Mouse (Mus musculus) heart, adult 11 months (tissue): Measurements from ENCODE around the gene Mboat7.

Source experiments
- DNase-seq: peaks from one replicate; pipeline ENCODE4 v3.0.0; 2022

Gene Mboat7

DNA sequence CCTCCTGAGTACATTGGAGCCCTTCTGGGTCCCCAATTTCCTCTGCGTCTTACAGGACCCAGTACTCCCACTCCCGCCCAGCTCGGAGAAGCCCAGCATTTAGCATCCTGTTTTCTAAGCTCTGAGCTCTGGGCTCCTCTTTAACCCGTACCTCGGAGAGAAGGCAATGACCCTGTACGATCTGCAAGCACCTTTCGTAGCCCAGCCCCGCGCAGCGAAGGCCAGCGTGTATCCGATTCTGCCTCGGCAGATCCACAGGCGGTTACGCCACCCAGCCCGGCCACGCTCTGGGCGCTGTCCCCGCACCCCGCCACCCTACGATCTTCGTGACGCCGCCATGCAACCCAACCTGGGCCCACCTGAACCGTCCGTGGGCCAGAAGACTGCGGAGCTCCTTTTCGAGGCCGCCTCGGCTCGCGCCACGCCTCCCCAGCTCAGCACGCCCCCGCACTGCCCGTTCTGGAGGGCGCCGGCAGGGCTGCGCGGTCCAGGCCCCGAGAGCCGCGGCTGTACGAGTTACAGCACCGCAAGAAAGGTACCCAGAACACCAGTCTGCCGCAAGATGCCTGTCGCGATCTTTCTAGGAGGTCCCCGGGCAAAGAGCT lies 839 bp downstream of the Mboat7 start, which contains the start of gene Tsen34:
TSS of gene Tsen34 (plus strand) at position 482 of the 605 bp plus-strand sequence.
- no peak for DNase-seq

DNA sequence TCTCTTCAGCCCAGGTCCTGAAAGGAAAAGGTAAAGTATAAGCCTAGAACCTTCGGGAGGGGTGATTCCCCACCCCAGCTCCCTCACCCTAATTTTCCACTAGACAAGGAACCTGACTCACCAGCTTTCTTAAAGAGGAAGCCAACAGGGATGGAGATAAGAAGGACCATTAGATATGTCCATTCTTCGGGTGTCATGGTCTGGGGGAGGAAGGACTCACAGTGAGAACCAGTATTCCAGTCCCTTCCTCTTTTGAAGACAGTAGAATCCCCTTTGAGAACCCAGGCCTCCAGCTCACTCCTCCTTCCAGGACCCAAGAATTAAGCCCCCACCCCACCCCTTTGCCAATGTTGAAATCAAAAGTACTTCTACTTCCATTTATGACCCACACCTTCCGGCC lies 1.4 kb downstream of the Mboat7 start:
- DNase-seq, result peak; percentile 87

DNA sequence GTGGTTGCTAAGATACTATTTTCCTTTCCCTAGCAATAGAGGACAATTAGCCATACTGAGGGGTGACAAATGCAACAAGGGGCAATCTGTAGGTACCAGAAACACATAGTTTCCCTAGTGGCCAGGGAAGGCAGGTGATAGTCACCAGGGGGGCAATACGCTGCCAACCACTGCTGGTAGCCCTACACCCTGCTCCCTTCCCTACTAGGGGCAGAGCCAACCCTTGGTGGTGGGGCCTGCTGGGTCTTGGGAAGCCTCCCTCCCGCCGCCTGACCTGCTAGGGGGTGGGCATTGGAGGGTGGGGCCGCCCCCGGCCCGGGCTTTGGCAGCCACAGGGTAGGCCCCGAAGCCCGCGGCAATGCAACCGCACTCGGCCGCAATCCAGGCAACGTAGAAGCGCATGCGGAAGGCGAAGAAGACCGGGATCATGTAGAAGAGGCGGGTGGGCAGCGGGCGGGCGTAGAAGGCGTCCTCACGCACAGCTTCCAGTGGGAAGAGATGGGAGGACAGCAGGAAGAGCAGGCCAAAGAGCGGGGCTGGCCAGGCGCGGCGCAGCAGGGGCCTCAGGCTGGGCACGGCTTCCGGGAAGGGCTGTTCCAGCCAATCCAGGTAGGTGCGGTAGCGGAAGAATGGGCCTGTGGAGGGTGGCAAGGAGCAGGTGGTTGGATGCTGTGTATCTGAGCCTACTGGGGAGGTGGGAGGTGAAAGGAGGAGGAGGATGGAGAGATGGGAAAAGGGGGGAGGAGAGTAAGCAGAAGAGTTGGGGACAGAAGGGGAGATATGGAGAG lies 7.7 kb downstream of the Mboat7 start:
- no peak for DNase-seq

DNA sequence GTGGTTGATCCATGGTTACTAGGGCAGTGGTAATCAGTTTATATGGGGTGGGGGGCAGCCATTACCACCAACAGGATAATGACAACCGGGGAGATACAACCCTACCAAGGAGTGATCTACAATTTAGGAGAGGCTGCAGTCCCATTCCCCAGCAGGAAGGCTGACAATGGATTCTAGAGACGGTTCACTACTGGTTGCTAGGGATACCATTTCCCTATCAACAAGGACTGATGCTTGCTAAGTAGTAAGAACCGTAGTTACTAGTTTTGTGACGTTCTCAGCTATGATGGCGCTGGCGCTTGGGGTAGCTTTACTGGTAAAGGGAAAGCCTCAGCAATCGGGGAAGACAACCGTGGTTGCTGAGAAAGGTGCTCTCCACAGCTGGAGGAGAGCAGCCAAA lies 8.6 kb downstream of the Mboat7 start:
- DNase-seq, result no peak

GRCm38 (mm10) chr7:3683908-3684550 lies 9.3 kb downstream of the Mboat7 start:
- DNase-seq, result no peak

DNA sequence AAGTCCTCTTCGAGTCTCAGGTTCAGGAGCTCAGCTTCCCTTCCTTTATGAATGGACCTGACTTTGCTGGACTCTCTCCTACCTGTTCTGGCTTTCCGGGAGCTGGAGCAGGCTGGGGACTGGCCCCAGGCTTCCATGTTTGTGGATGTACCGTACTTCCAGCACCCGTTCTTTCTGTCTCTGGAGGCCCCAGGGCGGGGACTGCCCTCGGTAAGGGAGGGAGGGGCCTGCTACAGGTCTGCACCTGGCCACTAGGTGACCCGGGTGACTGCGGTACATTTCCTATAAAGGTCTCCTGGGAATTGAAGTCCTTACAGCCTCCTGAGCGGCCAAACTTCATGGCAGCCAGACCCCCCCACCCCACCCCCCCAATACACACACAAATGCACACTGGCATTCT lies 16.0 kb downstream of the Mboat7 start, which contains the start of gene Tmc4:
TSS of gene Tmc4 (minus strand) at position 212 of the 400 bp plus-strand sequence.
- DNase-seq, result no peak

DNA sequence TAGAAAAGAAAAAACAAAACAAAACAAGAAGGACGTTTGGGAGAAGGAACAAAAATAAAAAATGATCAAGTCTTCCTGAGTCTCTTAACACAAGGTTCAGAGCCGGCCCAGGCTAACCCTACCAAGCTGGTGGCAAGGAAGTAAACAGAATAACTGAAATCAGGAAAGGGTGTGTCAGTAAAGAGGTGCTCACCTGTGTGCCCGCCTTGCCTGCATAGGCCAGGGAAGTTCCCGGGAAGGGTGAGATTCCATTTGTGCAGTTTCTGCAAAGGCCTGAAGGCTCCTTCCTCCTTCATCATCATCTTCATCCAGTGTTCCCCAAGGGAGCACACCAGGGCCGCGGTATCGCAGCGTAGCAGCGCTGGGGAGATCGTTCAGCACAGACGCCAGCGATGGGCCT lies 17.0 kb downstream of the Mboat7 start:
- no peak for DNase-seq

DNA sequence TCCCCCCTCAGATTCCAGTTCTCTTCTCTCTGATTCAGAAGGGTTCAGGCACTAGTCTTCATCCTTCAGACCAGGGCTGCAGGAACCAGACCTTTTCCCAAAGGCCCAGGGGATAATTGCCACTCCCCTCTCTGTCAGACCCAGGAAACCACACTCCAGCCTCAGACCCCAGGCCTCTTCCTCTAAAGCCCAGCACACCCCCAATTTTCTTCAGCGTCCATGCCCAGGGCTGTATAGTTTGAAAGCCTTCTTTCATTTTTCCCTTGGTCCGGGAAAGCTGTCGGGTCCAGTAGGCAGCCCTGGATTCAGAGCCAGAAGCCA lies 18.1 kb downstream of the Mboat7 start:
- no peak for DNase-seq

- peak; percentile 96 for DNase-seq
Observed at GRCm38 (mm10) chr7:3674507-3675227, 18.7 kb downstream of the Mboat7 start.

GRCm38 (mm10) chr7:3666921-3667391 lies 26.4 kb downstream of the Mboat7 start:
- DNase-seq, result no peak

DNA sequence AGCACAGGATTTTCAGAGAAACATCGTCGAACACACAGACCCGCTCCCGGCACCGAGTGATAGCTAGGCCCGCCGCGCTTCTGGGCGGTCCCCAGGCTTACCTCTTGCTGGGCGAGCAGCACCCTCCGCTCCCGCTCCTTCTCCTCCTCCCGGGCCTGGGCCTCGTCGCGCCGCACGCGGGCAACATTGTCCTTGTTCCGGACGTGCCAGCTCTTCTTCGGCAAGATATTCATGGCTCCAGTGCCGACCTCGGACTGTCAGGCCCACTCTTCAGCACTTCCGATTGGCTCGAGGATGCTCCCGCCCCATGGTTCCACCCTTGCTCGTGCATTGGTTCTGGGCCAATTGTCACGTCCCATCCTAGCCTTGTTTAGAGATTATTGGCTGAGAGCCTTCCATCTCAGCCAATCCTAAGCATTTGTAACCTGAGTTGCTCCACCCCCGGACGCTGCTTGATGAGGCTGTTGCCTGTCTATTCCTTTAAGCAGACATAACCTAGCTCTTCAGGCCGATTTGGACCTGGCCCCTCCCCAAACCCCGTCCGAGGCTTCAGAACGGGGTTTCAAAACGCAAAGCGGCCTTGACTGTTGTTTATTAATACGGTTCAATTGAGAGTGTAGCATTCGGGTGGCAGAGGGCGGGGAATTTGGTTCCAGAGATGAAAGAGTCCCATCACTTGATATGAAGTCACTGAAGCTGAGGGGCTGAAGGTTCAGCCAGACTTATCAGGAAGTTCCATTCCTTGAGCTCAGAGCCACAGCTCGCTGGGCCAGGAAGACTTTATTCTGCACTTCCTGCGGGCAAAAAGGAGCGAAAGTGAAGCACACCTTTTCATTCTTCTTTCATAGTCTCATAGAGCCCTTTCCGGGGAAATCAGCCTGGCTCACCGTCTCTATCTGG lies 27.9 kb downstream of the Mboat7 start, which contains the start of gene Leng1:
TSS of gene Leng1 (minus strand) at position 626 of the 900 bp plus-strand sequence.
- DNase-seq, result peak; percentile 100

DNA sequence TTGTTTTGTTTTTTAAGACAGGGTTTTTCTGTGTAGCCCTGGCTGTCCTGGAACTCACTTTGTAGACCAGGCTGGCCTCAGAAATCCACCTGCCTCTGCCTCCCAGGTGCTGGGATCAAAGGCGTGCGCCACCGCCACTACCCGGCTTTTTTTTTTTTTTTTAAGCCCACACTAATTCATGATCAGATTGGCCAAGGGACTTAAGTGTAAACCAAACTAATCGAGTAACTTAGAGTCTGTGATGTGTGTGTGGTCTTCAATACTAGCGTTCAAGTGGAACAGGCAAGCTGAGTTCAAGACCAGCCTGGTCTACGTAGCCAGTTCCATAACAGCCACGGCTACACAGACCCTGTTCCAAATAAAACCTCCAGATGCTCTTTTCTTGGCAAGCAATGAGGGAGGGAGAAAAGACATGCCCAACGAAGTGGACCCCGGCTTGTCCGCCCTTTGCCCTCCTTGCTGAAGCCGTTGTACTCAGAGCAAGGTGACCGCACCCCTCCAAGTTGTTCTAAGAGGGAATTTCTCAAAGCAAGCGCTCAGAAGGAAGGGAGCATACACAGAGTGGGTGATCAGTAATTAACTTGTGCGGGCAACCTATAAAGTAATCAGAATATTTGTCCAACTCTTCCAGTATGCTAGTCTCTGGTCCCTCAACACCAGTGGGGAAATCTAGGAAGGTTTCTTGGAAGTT lies 28.7 kb downstream of the Mboat7 start:
- no peak for DNase-seq

- peak; percentile 92 for DNase-seq
Observed at GRCm38 (mm10) chr7:3658578-3658977, 34.7 kb downstream of the Mboat7 start.

DNA sequence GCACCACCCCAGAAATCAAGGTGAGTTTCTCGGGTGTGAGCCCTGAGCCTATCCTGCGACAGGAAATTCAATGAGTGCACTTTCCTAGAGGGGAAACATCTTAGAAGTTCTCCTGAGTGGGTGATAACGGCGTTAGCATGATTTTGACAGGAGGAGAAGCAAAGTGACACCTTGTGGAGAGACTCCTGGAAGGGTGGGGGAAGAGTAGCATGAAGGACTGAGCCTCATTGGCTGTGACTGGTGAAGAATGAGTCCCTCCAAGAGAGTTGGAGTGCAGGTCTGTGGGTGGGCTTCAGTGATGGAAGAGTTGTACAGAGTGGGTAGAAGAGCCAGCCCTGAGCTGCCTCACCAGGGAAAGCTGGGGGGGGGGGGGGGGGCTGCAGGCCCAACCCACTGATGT lies 36.4 kb downstream of the Mboat7 start:
- no peak for DNase-seq

GRCm38 (mm10) chr7:3646641-3647040 lies 46.7 kb downstream of the Mboat7 start:
- peak; percentile 90 for DNase-seq

DNA sequence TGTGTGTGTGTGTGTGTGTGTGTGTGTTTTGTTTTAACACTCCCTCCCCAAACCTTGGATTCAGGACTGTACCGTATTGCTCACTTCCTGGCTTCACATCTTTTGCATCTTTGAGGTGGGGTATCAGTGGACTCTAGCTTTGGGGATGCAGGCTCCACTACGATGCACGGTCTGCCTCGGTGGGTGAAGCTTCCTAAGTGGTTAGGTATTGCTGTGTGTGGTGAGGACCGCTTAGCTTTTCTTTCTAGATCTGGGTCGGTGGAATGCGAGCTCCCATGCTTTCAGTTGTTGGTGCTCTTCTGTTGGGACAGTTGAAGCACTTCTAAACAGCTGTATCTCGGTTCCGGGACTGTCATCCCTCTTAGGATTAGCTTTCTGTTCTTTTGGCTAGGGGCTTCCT lies 47.1 kb downstream of the Mboat7 start:
- peak; percentile 85 for DNase-seq

GRCm38 (mm10) chr7:3645488-3646025 lies 47.8 kb downstream of the Mboat7 start:
- DNase-seq, result no peak

DNA sequence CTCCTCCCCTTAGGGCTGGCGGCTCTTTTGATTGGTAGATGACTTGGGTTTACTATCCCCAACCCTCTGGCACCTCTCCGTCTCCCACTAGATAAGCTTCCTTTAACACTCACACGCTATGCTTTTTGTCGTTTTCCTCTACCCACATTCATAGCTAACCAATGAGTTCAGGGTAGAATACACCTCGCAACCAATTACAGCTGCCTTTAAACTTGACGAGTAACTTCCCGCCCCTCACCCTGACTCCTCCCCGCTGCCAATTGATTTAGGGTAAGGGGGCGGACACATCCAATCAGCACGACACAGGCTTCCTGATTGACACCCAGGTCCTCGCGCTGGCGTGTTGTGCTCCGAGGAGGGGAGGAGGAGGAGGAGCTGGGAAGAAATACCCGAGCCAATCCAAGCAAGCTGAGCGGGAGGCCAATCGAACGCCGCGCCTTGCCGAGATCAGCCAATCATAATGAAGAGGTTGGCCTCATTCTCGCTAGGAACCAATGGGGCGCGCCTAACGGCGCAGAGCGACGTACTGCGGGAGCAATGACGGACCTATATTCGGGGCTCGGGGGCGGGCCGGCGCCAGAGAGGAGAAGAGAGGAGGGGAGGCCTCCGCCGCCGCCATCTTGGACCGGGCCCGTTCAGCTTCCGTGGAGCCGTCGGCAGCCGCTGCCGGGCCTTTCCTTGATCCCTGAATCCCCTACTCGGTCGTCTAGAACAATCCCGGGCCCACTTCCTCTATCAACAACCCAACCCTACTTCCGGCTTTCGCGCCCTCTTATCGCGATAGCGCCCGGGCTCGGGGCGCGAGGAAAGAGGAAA lies 48.4 kb downstream of the Mboat7 start, which contains the start of gene Cnot3:
TSS of gene Cnot3 (plus strand) at position 597 of the 816 bp plus-strand sequence.
- peak; percentile 100 for DNase-seq

DNA sequence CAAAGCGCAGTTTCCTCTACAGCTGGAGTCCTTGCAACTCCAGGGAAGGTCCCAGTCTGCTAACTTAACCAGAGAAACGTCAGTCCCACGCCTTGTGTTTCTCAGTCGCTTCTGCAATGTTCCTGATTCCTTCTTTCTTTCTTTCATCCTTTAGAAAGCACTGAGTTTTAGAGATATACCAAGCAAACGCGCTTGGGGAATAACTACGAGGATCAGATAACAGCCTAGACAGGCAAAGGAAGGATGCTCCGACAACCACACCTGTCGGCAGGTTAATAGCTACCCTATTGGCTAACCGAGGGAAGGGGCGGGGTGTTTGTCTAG lies 49.0 kb downstream of the Mboat7 start:
- no peak for DNase-seq

DNA sequence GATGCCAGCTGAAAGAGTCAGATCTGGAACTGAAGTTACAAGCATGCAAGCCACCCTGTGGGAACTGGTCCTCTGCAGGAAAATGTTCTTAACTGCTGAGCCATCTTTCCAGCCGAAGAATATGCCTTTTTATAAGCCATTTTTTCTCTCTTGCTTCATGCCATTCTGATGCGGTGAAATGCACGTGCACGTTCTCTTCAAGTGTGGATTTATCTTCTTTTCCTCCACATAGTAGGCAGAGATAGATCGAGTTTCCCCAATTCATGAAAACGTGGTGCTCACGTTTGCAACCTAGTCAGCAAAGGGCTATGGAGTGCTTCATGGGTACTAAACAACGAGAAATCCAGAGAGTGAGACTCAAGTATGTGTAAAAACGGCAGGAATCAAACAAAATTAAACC lies 49.5 kb downstream of the Mboat7 start:
- no peak for DNase-seq
